Mouse (Mus musculus) WW6 (cell line): Measurements from ENCODE around the gene Phldb2.

Source experiments
- DNase-seq: peaks from one replicate; pipeline ENCODE4 v3.0.0-alpha.2; 2013; ENCODE audit warnings: low read depth, low spot score

The Phldb2 gene

DNA sequence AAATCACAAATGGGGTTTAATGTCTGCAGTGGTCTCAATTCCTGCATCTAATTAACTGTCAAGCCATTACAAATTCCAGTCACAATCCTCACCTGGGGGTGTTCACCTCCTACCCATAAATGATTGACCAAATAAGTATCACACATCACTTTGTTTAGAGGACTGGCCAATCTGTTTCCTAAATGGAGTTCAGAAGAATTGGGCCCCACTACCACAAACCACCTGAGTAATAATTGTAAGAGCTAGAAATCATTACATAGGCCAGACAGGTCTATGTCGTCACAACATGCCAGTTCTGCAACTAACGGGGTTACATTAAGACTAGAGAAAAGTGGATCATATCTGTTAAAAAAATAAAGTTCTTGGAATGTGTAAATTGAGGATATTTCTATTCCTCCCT, 1.4 kb downstream of the Phldb2 start:
- DNase-seq, result no peak

DNA sequence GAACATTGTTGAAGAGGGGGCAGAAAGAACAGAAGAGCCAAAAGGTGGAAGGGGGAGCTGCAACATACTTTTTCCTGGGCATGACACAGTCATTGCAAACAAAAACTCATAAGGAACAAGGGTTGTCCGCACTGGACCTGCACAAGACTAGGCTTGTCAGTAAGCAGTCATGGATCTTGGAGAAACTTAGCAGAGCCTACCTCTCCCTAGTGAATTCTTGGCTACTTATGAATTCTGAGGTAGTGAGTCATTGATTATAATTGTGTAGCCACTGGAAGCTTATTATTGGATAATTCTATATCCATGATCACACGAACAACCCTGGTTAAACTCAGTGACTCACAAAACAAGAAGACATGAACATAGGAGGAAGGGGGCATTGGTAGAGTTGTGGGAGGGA, 7.1 kb downstream of the Phldb2 start:
- no peak for DNase-seq

DNA sequence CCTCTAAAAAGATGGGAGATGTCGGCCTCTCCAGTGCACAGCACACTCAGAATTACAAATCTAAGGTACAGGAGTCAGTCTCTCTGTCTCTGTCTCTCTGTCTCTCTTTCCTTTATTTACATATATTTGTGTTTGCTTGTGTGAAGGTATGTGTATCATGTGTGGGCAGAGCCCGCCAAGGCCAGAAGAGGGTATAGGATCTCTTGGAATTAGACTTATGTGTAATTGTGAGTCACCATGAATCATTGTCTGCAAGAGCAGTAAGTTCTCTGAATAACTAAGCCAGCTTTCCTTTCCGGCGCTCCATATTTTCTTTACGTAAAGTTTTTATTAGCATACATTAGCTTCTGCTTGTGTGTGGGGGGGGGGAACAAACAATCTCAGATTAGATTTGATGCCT, 7.7 kb downstream of the Phldb2 start:
- DNase-seq, result no peak

GRCm38 (mm10) chr16:45945174-45945631, 8.2 kb downstream of the Phldb2 start:
- no peak for DNase-seq

- DNase-seq, result no peak
These were observed 11.1 kb downstream of the Phldb2 start for GRCm38 (mm10) chr16:45942169-45942891.

DNA sequence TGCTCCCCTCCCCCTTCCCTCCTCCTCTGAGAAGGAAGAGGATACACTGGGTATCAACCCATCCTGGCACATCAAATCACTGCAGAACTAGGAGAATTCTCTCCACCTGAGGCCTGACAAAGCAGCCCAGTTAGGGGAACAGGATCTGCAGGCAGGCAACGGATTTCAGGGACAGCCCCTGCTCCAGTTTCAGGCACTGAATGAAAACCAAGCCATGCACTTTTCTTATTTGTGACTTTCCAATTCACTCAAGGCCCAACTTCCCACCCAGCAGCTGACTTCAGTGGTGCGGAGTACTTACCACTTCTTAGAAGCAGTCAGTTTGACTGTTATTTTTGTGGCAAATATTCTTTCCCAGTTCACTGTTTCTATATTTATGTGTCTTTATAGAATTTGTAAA, 12.7 kb downstream of the Phldb2 start:
- no peak for DNase-seq

GRCm38 (mm10) chr16:45939436-45939835, 14.0 kb downstream of the Phldb2 start:
- no peak for DNase-seq

- DNase-seq, result no peak
These were observed 16.0 kb downstream of the Phldb2 start for GRCm38 (mm10) chr16:45937381-45937780.

DNA sequence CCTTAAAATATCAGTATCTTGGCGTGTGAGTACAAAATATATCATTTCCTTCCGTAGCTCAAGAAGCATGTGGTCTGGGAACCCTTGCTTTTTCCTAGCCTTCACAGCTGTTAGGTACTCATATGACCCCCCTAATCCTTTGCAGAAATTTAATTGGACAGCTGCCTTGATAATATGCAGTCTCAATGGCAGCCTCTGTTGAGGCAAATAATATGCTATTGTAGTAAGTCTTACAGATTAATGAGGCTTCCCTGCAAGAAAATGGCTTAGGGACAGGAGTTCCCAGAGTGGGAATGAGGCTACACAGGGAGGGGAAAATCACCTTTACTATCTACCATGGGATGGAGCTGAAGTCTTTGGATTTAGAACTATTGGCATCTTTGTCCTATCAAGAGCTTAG, 16.9 kb downstream of the Phldb2 start:
- DNase-seq, result no peak

GRCm38 (mm10) chr16:45935956-45936483, 17.4 kb downstream of the Phldb2 start:
- DNase-seq, result peak; percentile 18

GRCm38 (mm10) chr16:45934721-45935407, 18.5 kb downstream of the Phldb2 start:
- no peak for DNase-seq

- DNase-seq, result no peak
These were observed 23.1 kb downstream of the Phldb2 start for GRCm38 (mm10) chr16:45930308-45930707.

DNA sequence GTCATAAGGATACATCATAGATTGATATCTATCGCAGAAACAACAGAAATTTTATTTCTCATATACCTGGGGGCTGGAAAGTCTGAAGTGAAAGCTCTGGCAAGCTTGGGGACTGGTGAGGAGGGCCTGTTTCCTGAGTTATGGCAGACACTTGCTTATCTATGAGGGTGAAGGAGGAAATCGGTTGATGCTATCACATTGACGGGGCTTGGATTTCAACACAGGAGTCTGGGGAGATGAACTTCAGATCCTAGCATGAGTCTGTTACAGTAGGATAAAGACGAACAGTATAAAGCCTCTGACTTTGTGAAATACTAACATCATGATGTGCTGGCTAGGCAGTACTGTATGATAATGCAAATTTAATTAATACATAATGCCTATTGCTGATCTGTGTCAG, 25.3 kb downstream of the Phldb2 start:
- DNase-seq, result no peak

DNA sequence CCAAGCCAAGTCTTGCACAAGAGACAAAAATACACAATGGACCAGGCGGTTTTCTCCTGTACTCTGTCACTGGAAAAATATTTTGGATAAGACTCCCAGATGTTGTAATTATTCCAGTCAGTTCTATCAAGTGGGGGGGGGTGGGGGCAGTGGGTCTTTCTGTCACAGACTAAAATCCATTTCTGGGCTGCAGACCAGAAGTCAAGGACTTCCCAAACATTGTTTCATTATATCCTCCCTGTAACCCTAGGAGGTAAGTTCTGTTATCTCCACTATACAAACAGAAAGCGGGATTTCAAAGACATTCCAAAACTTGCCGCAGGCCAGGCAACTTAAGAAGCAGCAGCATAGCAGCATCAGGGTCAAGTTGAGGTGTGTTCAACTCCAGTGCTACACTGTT, 25.8 kb downstream of the Phldb2 start:
- no peak for DNase-seq

DNA sequence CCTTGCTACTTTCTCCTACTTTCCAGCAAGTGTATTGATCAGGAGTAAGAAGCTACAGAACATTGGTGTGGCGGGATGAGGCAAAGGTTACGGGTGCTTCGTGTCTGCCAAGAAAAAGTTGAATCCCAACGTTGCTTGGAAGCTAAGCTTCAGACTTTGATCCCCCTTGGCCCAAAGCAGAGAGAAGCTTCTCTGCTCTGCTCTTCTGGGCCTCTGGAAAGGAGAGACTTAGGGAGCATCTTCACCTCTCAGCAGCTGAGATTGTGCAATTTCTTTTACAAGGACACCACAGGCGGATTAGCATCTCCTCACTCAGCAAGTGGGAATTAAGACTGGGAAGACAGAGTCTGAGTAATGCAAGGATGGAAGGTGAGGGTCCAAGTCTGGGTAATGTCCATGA, 26.5 kb downstream of the Phldb2 start:
- no peak for DNase-seq

DNA sequence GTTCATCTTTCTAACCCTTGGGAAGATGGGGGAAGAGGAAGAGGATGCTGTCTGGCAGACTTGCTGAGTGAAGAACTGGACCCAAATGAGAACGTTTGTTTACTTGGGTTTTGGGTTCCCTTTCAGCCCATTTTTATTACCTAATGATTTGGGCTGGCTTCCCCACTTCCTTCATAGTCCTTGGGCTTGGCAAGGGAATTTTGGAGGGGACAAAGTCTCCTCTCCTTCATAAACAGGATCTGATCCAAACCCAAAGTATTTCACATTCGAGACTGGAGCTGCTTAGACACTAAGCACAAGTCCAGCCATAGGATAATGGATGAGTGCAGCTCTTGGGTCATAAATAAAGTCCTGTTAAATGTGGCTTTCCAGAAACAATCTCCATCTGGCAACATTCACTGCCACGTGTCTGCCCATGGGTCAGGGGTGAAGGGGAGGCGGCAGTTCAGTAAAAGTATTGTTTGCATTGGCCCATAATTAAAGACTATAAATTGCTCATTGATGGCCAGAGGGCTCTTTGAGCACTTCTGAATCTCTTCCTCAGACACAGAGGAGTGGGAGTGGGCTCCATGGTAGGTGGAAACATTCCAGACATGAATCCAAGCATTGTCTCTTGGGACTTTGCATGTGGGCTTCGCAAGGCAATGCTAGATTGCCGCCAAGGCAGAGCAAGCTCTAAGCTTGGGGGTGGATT, 29.5 kb downstream of the Phldb2 start:
- no peak for DNase-seq

DNA sequence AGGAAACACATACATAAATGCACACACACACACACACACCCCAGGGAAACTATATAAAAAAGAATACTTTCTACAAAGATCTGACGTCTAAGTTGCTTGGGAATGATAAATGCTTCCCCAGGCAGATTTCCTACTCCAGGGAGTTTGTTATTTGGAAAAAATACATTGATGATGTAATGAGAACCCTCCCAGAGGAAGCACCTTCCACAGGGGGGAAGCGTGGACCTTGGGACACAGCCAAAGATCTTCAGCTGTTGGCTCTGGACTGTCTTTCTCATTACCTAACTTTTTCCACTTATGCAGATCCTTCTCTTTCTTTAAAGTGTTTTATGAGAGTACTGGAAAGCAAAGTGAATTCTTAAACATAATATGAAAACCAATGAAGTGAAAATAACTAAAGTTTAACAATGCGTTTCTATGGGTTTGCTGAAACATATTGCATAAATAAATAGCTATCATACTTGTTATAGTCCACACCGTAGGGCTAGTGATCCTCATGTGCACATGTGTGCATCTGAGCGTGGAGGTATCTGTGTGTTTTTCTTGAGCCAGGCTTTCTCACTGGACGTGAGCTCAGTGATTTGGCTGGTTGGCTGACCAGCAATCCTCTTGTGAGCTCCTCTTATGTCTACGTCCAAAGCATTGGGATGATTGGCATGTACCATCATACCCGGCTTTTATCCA, 30.7 kb downstream of the Phldb2 start:
- no peak for DNase-seq

GRCm38 (mm10) chr16:45919572-45919971, 33.8 kb downstream of the Phldb2 start:
- DNase-seq, result no peak

DNA sequence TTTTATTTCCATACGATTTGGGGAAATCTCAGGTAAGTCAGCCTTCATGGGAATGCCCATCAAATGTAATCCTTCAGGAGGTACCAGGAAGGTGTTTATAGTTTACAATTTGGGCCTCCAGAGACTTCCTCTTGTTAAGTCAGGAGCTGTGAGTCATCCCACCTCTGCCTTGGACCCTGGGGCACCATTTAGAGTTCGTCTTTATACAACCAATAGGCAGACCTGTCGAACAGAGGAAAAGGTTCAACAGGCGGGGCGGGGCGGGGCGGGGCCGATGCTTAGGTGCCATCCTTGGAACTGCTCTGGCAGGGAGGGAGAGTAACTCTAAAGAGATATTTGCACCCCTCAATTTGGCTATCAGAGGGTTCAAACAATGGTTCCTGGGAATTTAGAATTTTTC, 49.8 kb downstream of the Phldb2 start:
- DNase-seq, result no peak

DNA sequence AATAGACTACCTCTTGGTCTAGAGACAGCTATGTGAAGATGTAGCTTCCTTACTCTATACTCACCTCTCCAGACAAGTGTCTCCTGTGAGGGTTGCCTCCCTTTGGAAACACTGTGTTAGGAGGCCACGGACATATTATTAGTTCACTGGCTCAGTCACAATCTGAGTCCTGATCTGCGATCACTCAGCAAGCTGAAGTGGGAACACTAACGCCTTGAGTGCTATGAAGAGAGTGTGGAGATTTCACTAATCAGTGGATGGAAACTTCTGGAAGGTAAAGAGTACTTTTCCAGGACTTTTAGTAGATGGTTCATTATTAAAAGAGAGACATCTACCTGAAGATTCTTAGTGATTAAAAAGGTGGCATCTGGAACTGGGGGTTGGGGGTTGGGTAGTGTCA, 54.9 kb downstream of the Phldb2 start:
- no peak for DNase-seq

DNA sequence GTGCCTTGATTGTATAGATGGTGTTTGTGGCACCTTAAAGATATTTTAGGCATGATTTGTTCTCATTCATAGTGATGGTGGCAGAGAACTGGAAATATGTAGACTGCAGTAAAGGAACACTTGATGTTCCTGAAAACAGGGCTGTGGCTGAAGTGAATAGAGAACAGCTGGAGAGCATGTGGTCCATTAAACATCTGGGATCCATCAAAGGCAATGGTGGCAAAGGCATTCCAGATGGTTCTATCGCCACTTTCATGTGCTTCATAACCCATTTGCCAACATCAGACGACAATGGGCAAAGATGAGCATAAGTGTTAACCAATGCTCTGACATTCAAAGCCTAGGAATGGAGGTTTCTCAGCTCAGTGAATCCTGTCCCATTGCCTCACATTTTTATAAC, 56.8 kb downstream of the Phldb2 start:
- DNase-seq, result no peak

GRCm38 (mm10) chr16:45894998-45895397, 58.4 kb downstream of the Phldb2 start:
- DNase-seq, result no peak
